ENCODE assay signal across 16 mouse cellular contexts in the genomic region with DNA sequence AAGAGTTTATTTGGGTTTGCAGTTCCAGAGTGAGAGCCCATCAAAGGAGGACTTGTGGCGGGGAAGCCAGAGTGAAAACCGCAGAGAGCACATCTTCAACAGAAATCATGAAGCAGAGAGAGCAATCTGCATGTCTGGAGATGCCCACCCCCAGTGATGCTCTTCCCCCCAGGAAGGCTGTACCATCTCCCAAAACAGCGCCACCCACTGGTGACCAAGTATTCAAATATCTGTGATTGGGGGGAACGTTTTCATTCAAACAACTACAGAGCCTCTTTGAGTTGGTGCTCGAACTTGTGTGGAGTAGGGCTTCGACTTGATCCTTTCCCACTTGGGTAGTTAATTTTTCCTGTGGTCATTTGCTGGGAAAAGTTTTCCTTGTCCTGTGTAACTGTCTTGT. TPM values are rescaled to one million over a fixed set of nuclear protein-coding genes. Genes with fewer than 3 reads are reported as not detected.
A peak's percentile ranks its signal among the peaks of the same experiment; 100 is the strongest.
DNase-seq lines count a peak whose midpoint lies in the region; ATAC-seq and TF ChIP-seq lines count a peak whose summit lies in the region.
"Had no signal": no experiment of that assay in that cellular context is flagged by ENCODE, and none has a peak within 500 bp of the region (broad histone marks: within the 10 kb centered on the region; RNA-seq: fewer than 3 reads in every experiment).

No protein-coding gene starts in this region.

- no peaks in the 10 kb centered on the region for H3K4me1 ChIP-seq in intestine, postnatal 0 days (replicated peaks; ENCODE audit: control insufficient read depth, insufficient read depth, low read length)
- H3K4me1 ChIP-seq in intestine, embryonic 16.5 days (ENCODE audit: control insufficient read depth, insufficient read depth, low read length), result peaks cover 8% of the 10 kb centered on the region
- peaks cover 0 to 3% of the 10 kb centered on the region in 2 experiments; a peak in 1 of 4 replicates for H3K4me1 ChIP-seq in MEL (ENCODE audit: control insufficient read depth in 1 of 2, insufficient read depth in 2 of 2, low read length in 2 of 2)
- peaks cover 5% of the 10 kb centered on the region for H3K4me1 ChIP-seq in small intestine, adult 2 months (ENCODE audit: control insufficient read depth, insufficient read depth, insufficient read length, low read length)

- no peak overlapping the region for H3K4me3 ChIP-seq in intestine, postnatal 0 days (ENCODE audit: low read depth, low read length)
- H3K4me3 ChIP-seq in intestine, embryonic 16.5 days (ENCODE audit: low read length), result no peak overlapping the region
- no peak overlapping the region for H3K4me3 ChIP-seq in MEL (ENCODE audit: control insufficient read depth in 1 of 2, insufficient read depth in 1 of 2, low read depth in 2 of 2, low read length in 2 of 2)
- H3K4me3 ChIP-seq in small intestine, adult 2 months (ENCODE audit: low read depth, low read length), result no peak overlapping the region
- H3K4me3 ChIP-seq: embryonic facial prominence, embryonic 10.5 days; limb, embryonic 12.5 days; lung, embryonic 15.5 days; megakaryocyte, embryonic 14.5 days had no signal

- H3K27me3 ChIP-seq in intestine, postnatal 0 days (replicated peaks; ENCODE audit: control insufficient read depth, insufficient read depth, low read length), result peaks cover 27% of the 10 kb centered on the region
- peaks cover 23% of the 10 kb centered on the region for H3K27me3 ChIP-seq in intestine, embryonic 16.5 days (replicated peaks; ENCODE audit: control insufficient read depth, insufficient read depth, low read length)
- H3K27me3 ChIP-seq in MEL (ENCODE audit: control insufficient read depth in 1 of 2, insufficient read depth in 2 of 2, low read length in 2 of 2), result peaks cover 0 to 7% of the 10 kb centered on the region in 2 experiments; a peak in 3 of 4 replicates
- H3K27me3 ChIP-seq in small intestine, adult 2 months (ENCODE audit: control insufficient read depth, insufficient read depth, low read length), result peaks cover 37% of the 10 kb centered on the region
- H3K27me3 ChIP-seq: CH12.LX had no signal

- WGBS in intestine, postnatal 0 days, result 84% methylated on average over 6 of the region's 6 CpGs
- 75% methylated on average over 6 of the region's 6 CpGs for WGBS in intestine, embryonic 16.5 days
- 74% methylated on average over 6 of the region's 6 CpGs for WGBS in small intestine, adult 2 months

- no peak for TF ChIP-seq EP300 in MEL (IDR thresholded peaks at IDR 0.05; ENCODE audit: low read depth in 1 of 2, low read length in 2 of 2)

- TF ChIP-seq POLR2A in MEL (IDR thresholded peaks at IDR 0.05; ENCODE audit: control insufficient read depth in 1 of 2, insufficient read depth in 1 of 2, low read depth in 1 of 2, low read length in 2 of 2, poor library complexity in 1 of 2), result no peak
- no peak for TF ChIP-seq POLR2A in small intestine, adult 2 months (IDR thresholded peaks at IDR 0.05; ENCODE audit: low read depth, low read length)

- H3K79me2 ChIP-seq in MEL (ENCODE audit: control insufficient read depth, insufficient read depth, low read length, poor library complexity), result no peaks in the 10 kb centered on the region

- no peak overlapping the region for H3K4me2 ChIP-seq in intestine, postnatal 0 days (replicated peaks; ENCODE audit: low read depth)
- H3K4me2 ChIP-seq in intestine, embryonic 16.5 days (ENCODE audit: low read depth, low read length), result no peak overlapping the region
- H3K4me2 ChIP-seq: limb, embryonic 12.5 days; lung, embryonic 15.5 days had no signal

- no peaks in the 10 kb centered on the region for H3K9me3 ChIP-seq in intestine, postnatal 0 days (ENCODE audit: control insufficient read depth)
- H3K9me3 ChIP-seq in intestine, embryonic 16.5 days (ENCODE audit: control insufficient read depth, low read length), result no peaks in the 10 kb centered on the region
- no peaks in the 10 kb centered on the region for H3K9me3 ChIP-seq in MEL (replicated peaks; ENCODE audit: insufficient read depth, low read length)
- H3K9me3 ChIP-seq: embryonic facial prominence, embryonic 10.5 days; limb, embryonic 12.5 days; lung, embryonic 15.5 days had no signal

- DNase-seq in right cerebral cortex, postnatal 14 days, result peak; percentile 31
- DNase-seq in right cerebral cortex, adult 2 months (ENCODE audit: low spot score in 2 of 2), result no peak
- DNase-seq in MEL (ENCODE audit: low read depth, low spot score), result peak; percentile 26
- DNase-seq in layer of hippocampus, adult 9-10 months (ENCODE audit: low spot score), result no peak
- DNase-seq: heart, postnatal 10 days had no signal

- no peaks in the 10 kb centered on the region for H3K36me3 ChIP-seq in intestine, postnatal 0 days (ENCODE audit: control insufficient read depth, insufficient read depth)
- no peaks in the 10 kb centered on the region for H3K36me3 ChIP-seq in intestine, embryonic 16.5 days (ENCODE audit: control insufficient read depth, insufficient read depth, low read length)
- H3K36me3 ChIP-seq in MEL (ENCODE audit: control insufficient read depth in 1 of 2, insufficient read depth in 2 of 2, low read length in 2 of 2), result no peaks in the 10 kb centered on the region
- no peaks in the 10 kb centered on the region for H3K36me3 ChIP-seq in small intestine, adult 2 months (ENCODE audit: control insufficient read depth, insufficient read depth, low read length)
- H3K36me3 ChIP-seq: embryonic facial prominence, embryonic 10.5 days; limb, embryonic 12.5 days; lung, embryonic 15.5 days had no signal

- ATAC-seq in intestine, postnatal 0 days, result no peak
- ATAC-seq in intestine, embryonic 16.5 days, result no peak

- no peak for TF ChIP-seq RAD21 in MEL (IDR thresholded peaks at IDR 0.05; ENCODE audit: low read depth, low read length)

- no peak overlapping the region for H3K27ac ChIP-seq in intestine, postnatal 0 days (ENCODE audit: low read depth, low read length)
- H3K27ac ChIP-seq in intestine, embryonic 16.5 days (ENCODE audit: low read length), result no peak overlapping the region
- no peak overlapping the region for H3K27ac ChIP-seq in MEL (ENCODE audit: control insufficient read depth, low read depth, low read length)
- no peak overlapping the region for H3K27ac ChIP-seq in small intestine, adult 2 months (ENCODE audit: insufficient read depth, low read depth, low read length)
- H3K27ac ChIP-seq: embryonic facial prominence, embryonic 10.5 days; limb, embryonic 12.5 days; lung, embryonic 15.5 days had no signal

- peak; percentile 28; the same call in 1 of the 2 replicates for TF ChIP-seq CTCF in intestine, postnatal 0 days (IDR thresholded peaks at IDR 0.05; ENCODE audit: low read depth)
- TF ChIP-seq CTCF in MEL (IDR thresholded peaks at IDR 0.05 in 2 of 3, conservative IDR thresholded peaks at IDR 0.05 in 1 of 3; ENCODE audit: control insufficient read depth in 1 of 3, insufficient read depth in 1 of 3, low read depth in 2 of 3, low read length in 3 of 3, poor library complexity in 1 of 3, severe bottlenecking in 1 of 3), result peak; percentile 16 to 39 (median 38); a peak in 5 of 6 replicates
- peak; percentile 14; the same call in 1 of the 2 replicates for TF ChIP-seq CTCF in small intestine, adult 2 months (IDR thresholded peaks at IDR 0.05; ENCODE audit: extremely low read depth, insufficient read length, insufficient replicate concordance, low read depth, low read length)

- no peak overlapping the region for H3K9ac ChIP-seq in intestine, postnatal 0 days (ENCODE audit: low read depth, low read length)
- no peak overlapping the region for H3K9ac ChIP-seq in intestine, embryonic 16.5 days (ENCODE audit: low read depth, low read length)
- H3K9ac ChIP-seq in MEL (ENCODE audit: control insufficient read depth, low read depth, low read length, poor library complexity, severe bottlenecking), result no peak overlapping the region
- H3K9ac ChIP-seq: limb, embryonic 12.5 days; lung, embryonic 15.5 days had no signal

TF ChIP-seq in MEL, 35 proteins besides CTCF, POLR2A, EP300 and RAD21:
- no peak for TF ChIP-seq USF2 (IDR thresholded peaks at IDR 0.05; ENCODE audit: borderline replicate concordance in 1 of 2, insufficient read depth in 1 of 2, low read depth in 1 of 2, low read length in 2 of 2)
- no peak for TF ChIP-seq GABPA (IDR thresholded peaks at IDR 0.05; ENCODE audit: low read depth, low read length)
- TF ChIP-seq MXI1 (IDR thresholded peaks at IDR 0.05; ENCODE audit: low read depth, low read length), result no peak
- no peak for TF ChIP-seq GATA1 (IDR thresholded peaks at IDR 0.05; ENCODE audit: low read depth, low read length)
TF ChIP-seq in MEL: peak in this region for 0.

RNA-seq across cellular contexts. Expression of gene Cwh43, which starts 1.1 kb away (rescaled TPM):
- polyA plus RNA-seq in intestine, postnatal 0 days (2015; fragmentation: Nextera tagmentation; extraction: Ambion mirVana), result 0.34 and 0.84 TPM in 2 replicates
- polyA plus RNA-seq in intestine, embryonic 16.5 days (2015; fragmentation: Nextera tagmentation; extraction: Ambion mirVana), result 0.13 and 0.16 TPM in 2 replicates
- not detected in 2 replicates for total RNA-seq in MEL (2012; rRNA removed)
- polyA plus RNA-seq in MEL (2012; ENCODE audit: insufficient read depth in 1 of 2, insufficient read length in 2 of 2, low read depth in 1 of 2, low replicate concordance in 2 of 2, missing spikeins in 1 of 2), result not detected
- 0.32 and 6.7 TPM in 2 replicates for polyA plus RNA-seq in small intestine, adult 2 months (2012; rRNA removed)
- total RNA-seq: CH12.LX; heart, adult 8-10 months; heart, postnatal 10 days; monocyte, adult 5-6 weeks; neutrophil, adult 5-6 weeks had no signal
- polyA plus RNA-seq: embryonic facial prominence, embryonic 10.5 days; limb, embryonic 12.5 days; lung, embryonic 15.5 days had no signal

Comparison
In these comparisons a context has a peak if more than half of its experiments do, and no peak if none do; other contexts are left out.
1. DNase-seq: peak in right cerebral cortex, postnatal 14 days (single experiment) and MEL (single experiment); none in right cerebral cortex, adult 2 months (0 of 2) and layer of hippocampus, adult 9-10 months (single experiment).
2. Peak in every context shown above with its lines, with median percentiles within 50 percentile points of each other: CTCF ChIP-seq.